Mouse (Mus musculus) lung, postnatal 14 days (tissue): ENCODE results near the gene Slc38a11.

Experiments
- DNase-seq: peaks from one replicate; pipeline ENCODE4 v3.0.0; 2021

Slc38a11 gene

GRCm38 (mm10) chr2:65363828-65364497 is at the start of gene Slc38a11:
Gene Slc38a11 (minus strand): TSS chr2:65364034.
- no peak for DNase-seq

GRCm38 (mm10) chr2:65407110-65407509 is 43.3 kb upstream of the Slc38a11 start:
- no peak for DNase-seq

GRCm38 (mm10) chr2:65405407-65405806 is 41.6 kb upstream of the Slc38a11 start:
- DNase-seq, result no peak

- no peak for DNase-seq
These were observed 38.2 kb upstream of the Slc38a11 start for GRCm38 (mm10) chr2:65402001-65402400.

GRCm38 (mm10) chr2:65399938-65400337 is 36.1 kb upstream of the Slc38a11 start:
- DNase-seq, result no peak

GRCm38 (mm10) chr2:65396128-65396527 is 32.3 kb upstream of the Slc38a11 start:
- DNase-seq, result no peak

GRCm38 (mm10) chr2:65393061-65393460 is 29.2 kb upstream of the Slc38a11 start:
- no peak for DNase-seq

- DNase-seq, result no peak
These were observed 27.5 kb upstream of the Slc38a11 start for GRCm38 (mm10) chr2:65391322-65391721.

- no peak for DNase-seq
These were observed 21.0 kb upstream of the Slc38a11 start for GRCm38 (mm10) chr2:65384815-65385214.

- DNase-seq, result no peak
These were observed 18.7 kb upstream of the Slc38a11 start for GRCm38 (mm10) chr2:65382485-65382884.

- no peak for DNase-seq
These were observed 14.6 kb upstream of the Slc38a11 start for GRCm38 (mm10) chr2:65378425-65378824.

- no peak for DNase-seq
These were observed 10.6 kb upstream of the Slc38a11 start for GRCm38 (mm10) chr2:65374410-65374809.

- DNase-seq, result no peak
These were observed 9.2 kb upstream of the Slc38a11 start for GRCm38 (mm10) chr2:65373076-65373475.

- no peak for DNase-seq
These were observed 2.9 kb downstream of the Slc38a11 start for GRCm38 (mm10) chr2:65360736-65361475.

- no peak for DNase-seq
These were observed 16.5 kb downstream of the Slc38a11 start for GRCm38 (mm10) chr2:65347367-65347766.

- DNase-seq, result no peak
These were observed 16.9 kb downstream of the Slc38a11 start for GRCm38 (mm10) chr2:65346915-65347314.

GRCm38 (mm10) chr2:65346037-65346436 is 17.8 kb downstream of the Slc38a11 start:
- no peak for DNase-seq

GRCm38 (mm10) chr2:65342057-65342456 is 21.8 kb downstream of the Slc38a11 start:
- DNase-seq, result no peak

- no peak for DNase-seq
These were observed 23.0 kb downstream of the Slc38a11 start for GRCm38 (mm10) chr2:65340839-65341238.

- DNase-seq, result peak; percentile 50
These were observed 26.3 kb downstream of the Slc38a11 start for GRCm38 (mm10) chr2:65337378-65338140.

GRCm38 (mm10) chr2:65336608-65337007 is 27.2 kb downstream of the Slc38a11 start:
- no peak for DNase-seq

- no peak for DNase-seq
These were observed 29.7 kb downstream of the Slc38a11 start for GRCm38 (mm10) chr2:65334091-65334490.

- peak; percentile 72 for DNase-seq
These were observed 32.5 kb downstream of the Slc38a11 start for GRCm38 (mm10) chr2:65331321-65331720.
